ENCODE assay signal across 8 mouse cellular contexts in the genomic region with DNA sequence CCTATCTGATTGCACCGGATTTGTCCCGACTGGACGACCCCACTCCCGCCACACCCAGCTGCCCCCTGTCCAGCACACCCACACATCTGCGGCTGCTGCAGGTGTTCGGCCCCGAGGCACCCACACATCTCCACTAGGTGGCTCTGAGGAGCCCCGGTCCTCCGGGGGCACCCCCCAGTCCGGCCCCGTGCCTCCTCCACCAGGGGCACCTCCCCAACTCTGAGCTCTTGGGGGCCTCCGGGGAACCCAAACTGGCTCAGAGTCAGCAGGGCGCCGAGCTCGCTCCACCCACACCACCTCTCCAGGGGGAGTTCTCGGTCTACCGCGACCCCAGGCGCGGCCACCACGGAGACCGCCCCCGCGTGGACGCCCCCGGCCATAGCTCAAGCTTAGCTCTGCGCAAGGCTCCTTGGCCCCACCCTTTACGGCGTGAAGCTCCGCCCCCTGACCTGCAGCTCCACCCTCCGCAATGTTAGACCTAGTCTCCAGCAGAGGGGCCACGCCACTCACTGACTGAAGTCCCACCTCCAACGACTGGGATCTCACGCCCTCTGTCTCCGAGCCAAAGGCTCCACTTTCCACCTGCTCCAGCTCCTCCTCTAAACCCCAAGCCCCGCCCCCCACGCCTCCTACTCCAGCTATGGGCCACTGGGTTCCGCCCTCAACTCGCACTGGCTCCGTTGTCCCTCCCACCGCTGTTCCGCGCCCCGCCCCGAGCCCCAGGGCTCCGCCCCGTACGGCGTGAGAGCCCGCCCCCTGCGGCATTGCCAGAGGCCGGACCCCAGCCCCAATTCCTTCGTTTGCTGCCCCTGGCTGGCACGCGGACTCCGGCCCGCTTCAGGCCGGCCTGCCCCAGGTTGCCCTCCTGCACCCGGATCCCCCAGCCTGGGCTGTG. TPM values are rescaled to one million over a fixed set of nuclear protein-coding genes. Genes with fewer than 3 reads are reported as not detected.
DNase-seq lines count a peak whose midpoint lies in the region; ATAC-seq and TF ChIP-seq lines count a peak whose summit lies in the region.

No protein-coding gene starts in this region.

- H3K9me3 ChIP-seq in ES-Bruce4 (replicated peaks; ENCODE audit: control insufficient read depth, insufficient read depth, low read length, poor library complexity, severe bottlenecking) = no peaks in the 10 kb centered on the region
- no peaks in the 10 kb centered on the region for H3K9me3 ChIP-seq in forebrain, embryonic 13.5 days (replicated peaks)
- no peaks in the 10 kb centered on the region for H3K9me3 ChIP-seq in liver, postnatal 0 days (ENCODE audit: low read length)
- H3K9me3 ChIP-seq in neural tube, embryonic 14.5 days (ENCODE audit: control insufficient read depth, low read length) = no peaks in the 10 kb centered on the region

- no peak for TF ChIP-seq EP300 in ES-Bruce4 (IDR thresholded peaks at IDR 0.05; ENCODE audit: insufficient read depth, low read depth, low read length)
- no peak for TF ChIP-seq EP300 in liver, postnatal 0 days (IDR thresholded peaks at IDR 0.05; ENCODE audit: low read depth)

- H3K27ac ChIP-seq in ES-Bruce4 (ENCODE audit: insufficient read depth, low read length) = no peak overlapping the region
- peak overlapping the region; percentile 86 for H3K27ac ChIP-seq in forebrain, embryonic 13.5 days
- peak overlapping the region; percentile 93 for H3K27ac ChIP-seq in liver, postnatal 0 days (ENCODE audit: low read depth)
- peak overlapping the region; percentile 89 for H3K27ac ChIP-seq in neural tube, embryonic 14.5 days (ENCODE audit: low read depth, low read length)

- TF ChIP-seq POLR2A in ES-Bruce4 (IDR thresholded peaks at IDR 0.05; ENCODE audit: insufficient read depth, low read length) = no peak

- no peaks in the 10 kb centered on the region for H3K27me3 ChIP-seq in ES-Bruce4 (ENCODE audit: control insufficient read depth, insufficient read depth, low read length, poor library complexity, severe bottlenecking)
- H3K27me3 ChIP-seq in forebrain, embryonic 13.5 days = no peaks in the 10 kb centered on the region
- no peaks in the 10 kb centered on the region for H3K27me3 ChIP-seq in liver, postnatal 0 days (ENCODE audit: insufficient read depth, low read length)
- no peaks in the 10 kb centered on the region for H3K27me3 ChIP-seq in neural tube, embryonic 14.5 days (ENCODE audit: control insufficient read depth, insufficient read depth, low read length)

- peaks cover 24% of the 10 kb centered on the region for H3K36me3 ChIP-seq in ES-Bruce4 (ENCODE audit: control insufficient read depth, insufficient read depth, low read length, poor library complexity, severe bottlenecking)
- peaks cover 34% of the 10 kb centered on the region for H3K36me3 ChIP-seq in forebrain, embryonic 13.5 days (ENCODE audit: poor library complexity, severe bottlenecking)
- H3K36me3 ChIP-seq in liver, postnatal 0 days (replicated peaks; ENCODE audit: insufficient read depth, low read length) = peaks cover 20% of the 10 kb centered on the region
- H3K36me3 ChIP-seq in neural tube, embryonic 14.5 days (ENCODE audit: control insufficient read depth, insufficient read depth, low read length) = peaks cover 21% of the 10 kb centered on the region

- peak; percentile 52 for TF ChIP-seq CTCF in ES-Bruce4 (IDR thresholded peaks at IDR 0.05; ENCODE audit: low read depth, low read length)
- peak; percentile 82 for TF ChIP-seq CTCF in liver, postnatal 0 days (IDR thresholded peaks at IDR 0.05; ENCODE audit: low read depth)

- intact Hi-C loops in heart, postnatal 10 days (cut with DNase I) = loop anchor here (2.0 to 5.0 kb wide), 3 partner anchors 37 to 55 kb away; partner anchors contain the start of genes Bad, Catsperz and Gpr137

- peak overlapping the region; percentile 59 for H3K9ac ChIP-seq in ES-Bruce4 (ENCODE audit: low read depth, poor library complexity, severe bottlenecking)
- H3K9ac ChIP-seq in forebrain, embryonic 13.5 days = peak overlapping the region; percentile 73
- peak overlapping the region; percentile 70 for H3K9ac ChIP-seq in liver, postnatal 0 days (replicated peaks)
- peak overlapping the region; percentile 64 for H3K9ac ChIP-seq in neural tube, embryonic 14.5 days (replicated peaks; ENCODE audit: low read depth, low read length)

- peak overlapping the region; percentile 65 for H3K4me3 ChIP-seq in ES-Bruce4 (ENCODE audit: low read depth, low read length)
- H3K4me3 ChIP-seq in forebrain, embryonic 13.5 days = peak overlapping the region; percentile 52
- peak overlapping the region; percentile 75 for H3K4me3 ChIP-seq in liver, postnatal 0 days (ENCODE audit: low read depth, low read length)
- H3K4me3 ChIP-seq in neural tube, embryonic 14.5 days (ENCODE audit: low read depth, low read length) = peak overlapping the region; percentile 47

- H3K4me2 ChIP-seq in forebrain, embryonic 13.5 days = peak overlapping the region; percentile 91
- peak overlapping the region; percentile 95 for H3K4me2 ChIP-seq in liver, postnatal 0 days (ENCODE audit: low read depth, low read length)
- H3K4me2 ChIP-seq in neural tube, embryonic 14.5 days (ENCODE audit: low read depth, low read length) = peak overlapping the region; percentile 73

- WGBS in forebrain, embryonic 13.5 days = under 1% methylated on average over 56 of the region's 59 CpGs
- 1% methylated on average over 59 of the region's 59 CpGs for WGBS in large intestine, adult 2 months
- under 1% methylated on average over 53 of the region's 59 CpGs for WGBS in liver, postnatal 0 days (ENCODE audit: insufficient replicate concordance)
- WGBS in neural tube, embryonic 14.5 days = under 1% methylated on average over 56 of the region's 59 CpGs

- peak; percentile 100 for DNase-seq in heart, postnatal 10 days
- peak; percentile 98 for DNase-seq in large intestine, adult 2 months (ENCODE audit: low read depth, low spot score)
- DNase-seq in liver, postnatal 0 days = peak; percentile 100
- DNase-seq in testis, postnatal 10 days (ENCODE audit: low spot score) = peak; percentile 100

- H3K4me1 ChIP-seq in ES-Bruce4 (ENCODE audit: control insufficient read depth, insufficient read depth, low read length) = no peaks in the 10 kb centered on the region
- H3K4me1 ChIP-seq in forebrain, embryonic 13.5 days = peaks cover 43% of the 10 kb centered on the region
- peaks cover 40% of the 10 kb centered on the region for H3K4me1 ChIP-seq in liver, postnatal 0 days (ENCODE audit: insufficient read depth)
- H3K4me1 ChIP-seq in neural tube, embryonic 14.5 days (ENCODE audit: control insufficient read depth, insufficient read depth, low read length) = peaks cover 31% of the 10 kb centered on the region

- ATAC-seq in cerebellum, adult (ENCODE audit: insufficient number of reproducible peaks, low FRiP score, low TSS enrichment) = peak; percentile 73
- ATAC-seq in forebrain, embryonic 13.5 days = peak; percentile 85
- ATAC-seq in liver, postnatal 0 days = peak; percentile 88
- ATAC-seq in neural tube, embryonic 14.5 days (ENCODE audit: low read depth) = peak; percentile 80

RNA-seq across cellular contexts. Expression of gene Fkbp2, which starts 0.6 kb away (rescaled TPM):
- polyA plus RNA-seq in ES-Bruce4 (2011; ENCODE audit: insufficient read depth, insufficient read length, low read depth, missing spikeins) = 40.4 and 45.5 TPM in 2 replicates
- 86.9 and 97.9 TPM in 2 replicates for polyA plus RNA-seq in forebrain, embryonic 13.5 days (2015; fragmentation: Nextera tagmentation; extraction: Ambion mirVana)
- 10 to 100 TPM; 14.7 to 19.0 TPM for total RNA-seq in heart, postnatal 10 days (2021)
- 63.9 and 76.9 TPM in 2 replicates for polyA plus RNA-seq in large intestine, adult 2 months (2012; rRNA removed)
- 78.5 and 79.0 TPM in 2 replicates for polyA plus RNA-seq in liver, postnatal 0 days (2015; fragmentation: Nextera tagmentation; extraction: Ambion mirVana)
- 93.0 and 119 TPM in 2 replicates for polyA plus RNA-seq in neural tube, embryonic 14.5 days (2014; fragmentation: Nextera tagmentation; extraction: Ambion mirVana)

RNA-seq across cellular contexts. Expression of gene Plcb3, which starts 3.5 kb away (rescaled TPM):
- 42.4 and 45.6 TPM in 2 replicates for polyA plus RNA-seq in ES-Bruce4 (2011; ENCODE audit: insufficient read depth, insufficient read length, low read depth, missing spikeins)
- 11.0 TPM in 2 replicates for polyA plus RNA-seq in forebrain, embryonic 13.5 days (2015; fragmentation: Nextera tagmentation; extraction: Ambion mirVana)
- total RNA-seq in heart, postnatal 10 days (2021) = 10 to 100 TPM; 18.1 to 19.3 TPM
- polyA plus RNA-seq in large intestine, adult 2 months (2012; rRNA removed) = 383 and 614 TPM in 2 replicates
- polyA plus RNA-seq in liver, postnatal 0 days (2015; fragmentation: Nextera tagmentation; extraction: Ambion mirVana) = 3.5 and 3.6 TPM in 2 replicates
- polyA plus RNA-seq in neural tube, embryonic 14.5 days (2014; fragmentation: Nextera tagmentation; extraction: Ambion mirVana) = 7.6 and 17.6 TPM in 2 replicates

RNA-seq across cellular contexts. Expression of gene Ppp1r14b, which starts 5.0 kb away (rescaled TPM):
- 151 and 166 TPM in 2 replicates for polyA plus RNA-seq in ES-Bruce4 (2011; ENCODE audit: insufficient read depth, insufficient read length, low read depth, missing spikeins)
- 106 and 139 TPM in 2 replicates for polyA plus RNA-seq in forebrain, embryonic 13.5 days (2015; fragmentation: Nextera tagmentation; extraction: Ambion mirVana)
- 100 to 1,000 TPM; 168 to 180 TPM for total RNA-seq in heart, postnatal 10 days (2021)
- 98.4 and 98.9 TPM in 2 replicates for polyA plus RNA-seq in large intestine, adult 2 months (2012; rRNA removed)
- 48.3 and 57.2 TPM in 2 replicates for polyA plus RNA-seq in liver, postnatal 0 days (2015; fragmentation: Nextera tagmentation; extraction: Ambion mirVana)
- 140 and 162 TPM in 2 replicates for polyA plus RNA-seq in neural tube, embryonic 14.5 days (2014; fragmentation: Nextera tagmentation; extraction: Ambion mirVana)

RNA-seq across cellular contexts. Expression of gene Vegfb, which starts 7.7 kb away (rescaled TPM):
- polyA plus RNA-seq in ES-Bruce4 (2011; ENCODE audit: insufficient read depth, insufficient read length, low read depth, missing spikeins) = 44.7 and 49.1 TPM in 2 replicates
- 33.4 and 34.6 TPM in 2 replicates for polyA plus RNA-seq in forebrain, embryonic 13.5 days (2015; fragmentation: Nextera tagmentation; extraction: Ambion mirVana)
- total RNA-seq in heart, postnatal 10 days (2021) = 100 to 1,000 TPM; 284 to 285 TPM
- polyA plus RNA-seq in large intestine, adult 2 months (2012; rRNA removed) = 17.2 and 17.5 TPM in 2 replicates
- polyA plus RNA-seq in liver, postnatal 0 days (2015; fragmentation: Nextera tagmentation; extraction: Ambion mirVana) = 11.9 and 13.7 TPM in 2 replicates
- 52.0 and 60.9 TPM in 2 replicates for polyA plus RNA-seq in neural tube, embryonic 14.5 days (2014; fragmentation: Nextera tagmentation; extraction: Ambion mirVana)

RNA-seq across cellular contexts. Expression of gene Dnajc4, which starts 12.6 kb away (rescaled TPM):
- polyA plus RNA-seq in ES-Bruce4 (2011; ENCODE audit: insufficient read depth, insufficient read length, low read depth, missing spikeins) = 14.8 and 15.8 TPM in 2 replicates
- 19.1 and 19.8 TPM in 2 replicates for polyA plus RNA-seq in forebrain, embryonic 13.5 days (2015; fragmentation: Nextera tagmentation; extraction: Ambion mirVana)
- 10 to 100 TPM; 59.4 to 62.4 TPM for total RNA-seq in heart, postnatal 10 days (2021)
- 44.6 and 46.9 TPM in 2 replicates for polyA plus RNA-seq in large intestine, adult 2 months (2012; rRNA removed)
- 10.9 and 11.2 TPM in 2 replicates for polyA plus RNA-seq in liver, postnatal 0 days (2015; fragmentation: Nextera tagmentation; extraction: Ambion mirVana)
- 23.7 and 28.5 TPM in 2 replicates for polyA plus RNA-seq in neural tube, embryonic 14.5 days (2014; fragmentation: Nextera tagmentation; extraction: Ambion mirVana)
